Mouse (Mus musculus): Measurements from ENCODE around the gene Ddx24. TPM values are rescaled to one million over a fixed set of nuclear protein-coding genes. Genes with fewer than 3 reads are reported as not detected.
"Not testable (repeated sequence)": the region's sequence is repeated elsewhere in the genome, so short reads cannot be mapped to it uniquely, and the experiment has no call there.

The Ddx24 gene
- polyA plus RNA-seq (2012; rRNA removed): 29.8 and 37.2 TPM in 2 replicates

GRCm38 (mm10) chr12:103425729-103426470, at the start of gene Ddx24:
Ddx24 (minus strand) TSS chr12:103425830.
- DNase-seq (ENCODE audit: low read depth, low spot score): peak; percentile 96
- WGBS: under 1% methylated on average over 33 of the region's 33 CpGs

DNA sequence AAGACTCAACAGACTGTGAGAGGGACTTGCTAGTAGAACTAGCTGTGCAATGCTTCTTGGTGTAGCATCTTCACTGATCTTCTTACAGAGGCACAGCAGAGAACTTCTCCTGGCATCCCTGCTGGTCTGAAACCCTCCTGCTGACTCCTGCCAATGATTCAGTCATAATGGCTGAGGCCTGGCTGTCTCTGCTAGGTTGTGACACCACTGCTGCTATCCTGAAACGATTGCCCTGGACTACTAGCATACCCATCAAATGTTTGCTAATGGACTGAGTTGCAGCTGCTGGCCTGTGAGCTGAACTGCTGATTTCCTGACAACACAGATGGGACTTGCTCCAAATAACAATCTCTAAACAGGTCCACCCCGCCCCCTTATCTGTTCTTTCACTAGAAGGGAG, 48.9 kb upstream of the Ddx24 start:
- WGBS: 30% methylated on average over 2 of the region's 2 CpGs
- no peak for DNase-seq (ENCODE audit: low read depth, low spot score)

DNA sequence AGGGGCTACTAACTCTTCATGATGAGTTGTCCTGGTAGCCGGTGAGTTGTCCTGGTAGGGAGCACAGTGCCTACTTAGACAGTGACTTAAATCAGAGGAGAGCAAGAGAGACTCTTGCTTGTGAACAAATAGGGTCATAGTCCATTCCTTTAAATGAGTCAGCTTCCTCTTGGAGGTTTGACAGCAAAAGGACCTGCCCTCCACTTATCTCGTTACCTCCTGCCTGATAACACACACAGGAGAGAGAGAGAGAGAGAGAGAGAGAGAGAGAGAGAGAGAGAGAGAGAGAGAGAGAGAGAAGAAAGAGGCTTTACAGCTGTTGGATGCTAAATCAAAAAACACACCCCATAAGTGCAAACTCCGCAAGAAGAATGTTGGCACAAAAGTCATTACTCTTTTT, 31.5 kb upstream of the Ddx24 start, which contains the start of gene Ifi27l2b:
Ifi27l2b (minus strand) TSS at position 84 of the 400 bp plus-strand sequence.
- DNase-seq (ENCODE audit: low read depth, low spot score): peak; percentile 91
- WGBS: 12% methylated on average over 3 of the region's 3 CpGs

- not testable (repeated sequence) for DNase-seq (ENCODE audit: low read depth, low spot score)
- WGBS: no CpG with 5 or more reads among the region's 1 CpGs
Observed at GRCm38 (mm10) chr12:103456727-103457126, 31.1 kb upstream of the Ddx24 start.

DNA sequence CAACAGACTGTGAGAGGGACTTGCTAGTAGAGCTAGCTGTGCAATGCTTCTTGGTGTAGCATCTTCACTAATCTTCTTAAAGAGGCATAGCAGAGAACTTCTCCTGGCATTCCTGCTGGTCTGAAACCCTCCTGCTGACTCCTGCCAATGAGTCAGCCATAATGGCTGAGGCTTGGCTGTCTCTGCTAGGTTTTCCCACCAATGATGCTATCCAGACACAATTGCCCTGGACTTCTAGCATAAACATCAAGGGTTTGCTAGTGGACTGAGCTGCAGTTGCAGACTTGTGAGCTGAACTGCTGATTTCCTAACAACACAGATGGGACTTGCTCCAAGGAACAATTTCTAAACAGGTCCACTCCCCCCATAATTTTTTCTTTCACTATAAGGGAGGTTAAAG, 27.7 kb upstream of the Ddx24 start:
- DNase-seq (ENCODE audit: low read depth, low spot score): no peak

GRCm38 (mm10) chr12:103445060-103445459, 19.4 kb upstream of the Ddx24 start:
- 88% methylated on average over 3 of the region's 3 CpGs for WGBS
- no peak for DNase-seq (ENCODE audit: low read depth, low spot score)

- 31% methylated on average over 6 of the region's 7 CpGs for WGBS
- DNase-seq (ENCODE audit: low read depth, low spot score): not testable (repeated sequence)
Observed at GRCm38 (mm10) chr12:103444261-103444660, 18.6 kb upstream of the Ddx24 start.

DNA sequence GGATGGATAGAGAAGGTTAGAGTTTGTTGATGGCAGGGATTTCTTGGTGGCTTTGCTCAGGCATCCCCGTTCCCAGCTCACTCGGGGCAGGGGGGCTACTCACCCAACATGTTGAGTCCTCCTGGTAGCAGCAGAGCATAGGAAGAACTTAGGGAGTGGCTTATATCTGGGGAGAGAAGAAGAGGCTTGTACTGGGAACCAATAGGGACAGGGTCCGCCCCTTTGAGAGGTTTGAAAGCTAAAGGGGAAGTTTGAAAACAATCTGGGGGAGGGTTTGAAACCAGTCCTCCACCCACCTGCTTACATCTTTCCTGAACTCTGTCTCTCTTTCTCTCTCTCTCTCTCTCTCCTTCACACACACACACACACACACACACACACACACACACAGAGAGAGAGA, 17.9 kb upstream of the Ddx24 start, which contains the start of gene Ifi27l2a:
Ifi27l2a (minus strand) TSS at position 157 of the 400 bp plus-strand sequence.
- WGBS: 57% methylated on average over 3 of the region's 3 CpGs
- DNase-seq (ENCODE audit: low read depth, low spot score): no peak

DNA sequence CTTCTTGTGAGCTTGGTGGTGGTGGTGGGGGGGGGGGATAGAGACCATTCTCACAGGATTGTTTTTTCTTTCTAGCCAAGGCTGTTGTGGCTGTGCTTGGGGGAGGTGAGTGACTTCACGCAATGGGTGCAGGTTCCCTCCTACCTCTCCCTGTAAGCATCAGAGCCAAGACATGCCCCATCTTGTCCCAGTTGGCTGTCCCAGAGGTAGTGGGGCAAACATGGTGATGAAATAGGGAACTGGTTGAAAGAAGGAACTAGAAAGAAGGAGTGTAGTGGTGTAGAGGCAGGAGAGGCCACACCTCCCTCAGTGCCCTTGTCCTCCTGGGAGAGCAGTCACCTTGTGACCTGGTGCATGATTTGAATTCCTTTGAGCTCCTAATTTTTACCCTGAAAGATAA, 12.0 kb upstream of the Ddx24 start:
- 90% methylated on average over 1 of the region's 1 CpGs for whole genome bisulfite sequencing
- DNase-seq (ENCODE audit: low read depth, low spot score): no peak

DNA sequence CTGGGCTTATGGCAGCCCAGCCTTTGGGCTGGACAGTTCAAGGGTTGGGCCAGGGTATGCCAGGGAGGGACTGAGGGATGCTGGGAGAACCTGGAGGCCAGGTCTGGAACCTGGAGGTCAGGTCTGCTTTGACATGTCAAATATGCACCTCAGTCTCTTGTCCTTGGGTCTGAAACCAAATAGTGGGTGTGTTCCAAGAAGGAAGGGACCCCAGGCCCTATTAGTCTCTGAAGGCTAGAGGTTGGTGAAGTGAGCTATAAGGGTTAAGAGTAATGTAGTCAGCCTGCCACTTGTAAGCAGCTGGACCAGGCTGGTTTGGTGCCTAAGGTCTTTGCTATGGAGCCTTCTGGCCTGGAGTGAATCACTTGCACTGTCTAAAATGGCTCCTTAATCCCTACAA, 9.2 kb upstream of the Ddx24 start:
- DNase-seq (ENCODE audit: low read depth, low spot score): no peak

GRCm38 (mm10) chr12:103433986-103434731, 8.5 kb upstream of the Ddx24 start, which contains the start of gene Ifi27:
Ifi27 (plus strand) TSS chr12:103434211.
- 25% methylated on average over 8 of the region's 8 CpGs for WGBS
- peak; percentile 85 for DNase-seq (ENCODE audit: low read depth, low spot score)

DNA sequence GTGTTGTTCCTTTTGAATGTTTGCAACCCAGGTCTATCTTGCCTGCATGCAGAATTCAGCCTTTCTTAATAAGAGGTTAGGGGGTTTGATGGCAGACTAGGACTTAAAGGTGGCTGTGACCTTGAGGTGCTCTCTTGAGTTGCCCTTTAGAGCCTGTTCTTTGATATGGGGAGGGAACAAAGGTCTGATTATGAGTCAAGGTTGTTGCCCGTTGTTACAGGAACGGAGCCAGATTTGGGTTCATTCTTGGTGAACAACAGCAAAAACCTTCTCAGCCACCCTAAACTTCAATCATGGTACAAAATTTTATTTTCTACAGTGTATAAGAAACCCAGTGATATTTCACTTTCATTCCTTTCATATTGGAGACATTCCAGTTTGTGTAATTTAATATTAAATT, 7.8 kb upstream of the Ddx24 start:
- WGBS: 33% methylated on average over 2 of the region's 2 CpGs
- no peak for DNase-seq (ENCODE audit: low read depth, low spot score)

GRCm38 (mm10) chr12:103426710-103427109, 1.1 kb upstream of the Ddx24 start:
- DNase-seq (ENCODE audit: low read depth, low spot score): no peak
- WGBS: 88% methylated on average over 7 of the region's 7 CpGs

DNA sequence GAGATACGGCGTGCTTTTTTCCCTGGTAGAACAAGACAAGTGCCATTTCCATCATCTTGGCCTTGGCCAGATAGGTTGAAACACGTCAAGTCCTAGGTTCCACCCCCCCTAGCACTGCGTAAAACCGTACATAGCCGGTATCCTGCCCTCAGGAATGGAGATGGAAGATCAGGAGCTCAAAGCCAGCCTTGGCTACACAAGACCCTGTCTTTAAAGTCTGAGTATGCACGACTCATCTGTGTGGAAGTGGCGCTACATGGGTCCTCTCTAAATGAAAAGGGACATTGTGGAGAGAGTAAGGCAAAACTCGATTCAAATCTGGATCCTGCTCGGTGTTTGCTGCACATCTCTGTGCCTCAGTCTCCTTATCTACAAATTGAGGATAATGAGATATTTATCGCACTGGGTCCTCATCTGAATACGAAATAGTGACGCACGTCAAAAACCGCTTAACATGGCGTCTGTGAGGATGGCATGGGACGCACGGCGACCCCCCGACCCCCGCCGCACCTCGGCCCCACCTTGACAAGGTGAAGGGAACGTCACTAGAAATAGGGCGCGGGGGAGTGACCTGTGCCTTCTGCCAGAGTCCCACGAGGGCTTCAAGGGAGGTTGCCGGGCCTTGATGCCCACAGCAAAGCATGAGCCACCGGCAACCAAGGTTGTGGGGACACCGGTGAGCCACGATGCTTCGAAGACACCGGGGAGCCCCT, 458 bp downstream of the Ddx24 start:
- no peak for DNase-seq (ENCODE audit: low read depth, low spot score)
- WGBS: 8% methylated on average over 33 of the region's 33 CpGs

- no peak for DNase-seq (ENCODE audit: low read depth, low spot score)
- WGBS: 89% methylated on average over 10 of the region's 10 CpGs
Observed at GRCm38 (mm10) chr12:103408144-103408543, 17.5 kb downstream of the Ddx24 start.

DNA sequence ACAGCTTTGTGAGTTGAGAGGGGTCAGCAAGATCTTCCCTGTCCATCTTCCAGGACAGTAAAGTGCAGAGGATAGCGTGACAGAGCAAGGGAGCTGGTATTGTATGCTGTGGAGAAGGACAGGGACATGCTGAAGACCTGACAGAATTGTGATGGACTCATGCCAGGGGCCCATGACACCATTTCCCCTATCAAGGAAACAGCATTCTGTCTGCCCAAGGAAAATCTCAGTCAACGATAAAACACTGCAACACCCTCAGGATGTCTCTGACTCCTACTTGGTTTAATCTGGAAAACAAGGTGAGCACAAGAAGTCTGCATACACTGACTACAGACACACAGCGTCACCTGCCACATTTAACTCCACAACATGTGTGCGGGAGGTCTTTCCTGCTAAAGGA, 17.9 kb downstream of the Ddx24 start, which contains the start of gene 9330161L09Rik:
9330161L09Rik (minus strand) TSS at position 101 of the 400 bp plus-strand sequence.
- DNase-seq (ENCODE audit: low read depth, low spot score): no peak
- 92% methylated on average over 4 of the region's 4 CpGs for WGBS

DNA sequence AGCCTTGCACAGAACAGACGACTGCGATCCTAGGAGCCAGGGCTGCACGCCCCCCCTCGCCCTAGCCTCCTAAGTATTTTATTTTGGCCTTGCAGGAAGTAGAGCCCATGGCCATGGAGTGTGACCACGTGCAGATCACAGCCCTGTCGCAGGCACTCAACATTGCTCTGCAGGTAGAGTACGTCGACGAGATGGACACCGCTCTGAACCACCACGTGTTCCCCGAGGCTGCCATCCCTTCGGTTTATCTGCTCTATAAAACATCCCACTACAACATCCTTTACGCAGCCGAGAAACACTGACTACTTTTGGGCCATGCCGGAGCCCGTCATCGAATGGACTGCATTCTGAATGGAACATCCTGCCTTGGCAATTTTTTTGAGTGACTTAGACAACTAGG, 21.5 kb downstream of the Ddx24 start:
- DNase-seq (ENCODE audit: low read depth, low spot score): no peak
- WGBS: 82% methylated on average over 18 of the region's 18 CpGs

- no peak for DNase-seq (ENCODE audit: low read depth, low spot score)
- WGBS: 79% methylated on average over 7 of the region's 7 CpGs
Observed at GRCm38 (mm10) chr12:103396751-103397150, 28.9 kb downstream of the Ddx24 start.

GRCm38 (mm10) chr12:103395486-103396275, 29.9 kb downstream of the Ddx24 start:
- WGBS: 59% methylated on average over 12 of the region's 12 CpGs
- no peak for DNase-seq (ENCODE audit: low read depth, low spot score)

Data from large intestine, adult 2 months (tissue).